Mouse (Mus musculus) ES-E14 (cell line): ENCODE measurements at regions not wholly inside any gene's neighbourhood (a gene's known extent, or its start where the extent isn't known, plus 50 kb on each side); places are given as distances from the start of the nearest gene placed in this dataset.
"Not testable (repeated sequence)": the region's sequence is repeated elsewhere in the genome, so short reads cannot be mapped to it uniquely, and the experiment has no call there.

Experiments used
- DNase-seq: peaks from one replicate; pipeline ENCODE4 v3.0.0-alpha.2; 2013; ENCODE audit warnings: low read depth, low spot score
- H3K27ac ChIP-seq: 2 replicates; pipeline ENCODE4 v1.5.1; 2012; ENCODE audit warnings: low read depth, mild to moderate bottlenecking, low read length, moderate library complexity, mixed read lengths; ENCODE audit not compliant: poor library complexity, insufficient read depth, severe bottlenecking
- H3K36me3 ChIP-seq: 2 replicates; pipeline ENCODE4 v1.6.1; 2012; ENCODE audit warnings: mild to moderate bottlenecking, low read length, moderate library complexity, mixed read lengths; ENCODE audit not compliant: control insufficient read depth, poor library complexity, insufficient read depth, severe bottlenecking
- H3K4me1 ChIP-seq, 2 experiments: fragments of 150-350 bp in 1 of 2; sonication (generic) in 1 of 2; 2 replicates each; pipeline ENCODE4 v1.6.1; 2012; ENCODE audit warnings: low read length in 2 of 2, mild to moderate bottlenecking in 1 of 2, mixed read lengths in 1 of 2; ENCODE audit not compliant: control insufficient read depth in 2 of 2, insufficient read depth in 2 of 2, poor library complexity in 1 of 2
- H3K4me3 ChIP-seq, 2 experiments: fragments of 150-350 bp in 1 of 2; sonication (generic) in 1 of 2; 2 replicates each; pipeline ENCODE4 v1.5.1; 2012; ENCODE audit warnings: low read length in 2 of 2, low read depth in 1 of 2, mild to moderate bottlenecking in 1 of 2, mixed read lengths in 1 of 2; ENCODE audit not compliant: insufficient read depth in 1 of 2, poor library complexity in 1 of 2, severe bottlenecking in 1 of 2
- H3K9ac ChIP-seq: 2 replicates; pipeline ENCODE4 v1.6.1; 2012; ENCODE audit warnings: low read depth, mild to moderate bottlenecking, low read length, mixed read lengths; ENCODE audit not compliant: poor library complexity, insufficient read depth, severe bottlenecking
- H3K9me3 ChIP-seq: fragments of 150-350 bp; sonication (generic); 2 replicates; pipeline ENCODE4 v1.6.1; 2012; ENCODE audit warnings: low read depth, mild to moderate bottlenecking, low read length; ENCODE audit not compliant: control insufficient read depth, insufficient read depth
- CHD2 ChIP-seq: IDR thresholded peaks from 2 replicates; pipeline ENCODE4 v1.6.1; 2014; ENCODE audit warnings: mild to moderate bottlenecking, low read depth, low read length, inconsistent platforms
- HCFC1 ChIP-seq: IDR thresholded peaks from 2 replicates; pipeline ENCODE4 v1.6.1; 2012; ENCODE audit warnings: low read length, inconsistent platforms, borderline replicate concordance; ENCODE audit not compliant: insufficient read depth
- MAFK ChIP-seq: IDR thresholded peaks from 2 replicates; pipeline ENCODE4 v1.6.1; 2014; ENCODE audit warnings: mild to moderate bottlenecking, low read depth, low read length, inconsistent platforms; ENCODE audit not compliant: insufficient read depth
- ZC3H11A ChIP-seq: IDR thresholded peaks from 2 replicates; pipeline ENCODE4 v1.6.1; 2012; ENCODE audit warnings: low read depth, mild to moderate bottlenecking, inconsistent platforms, low read length, borderline replicate concordance
- ZNF384 ChIP-seq: IDR thresholded peaks from 2 replicates; pipeline ENCODE4 v1.6.1; 2012; ENCODE audit warnings: low read depth, low read length, inconsistent platforms
- in situ Hi-C, 2 experiments: fragments of 600-800 bp; cut with MboI; formaldehyde crosslinking; loops; one replicate each; pipeline ENCODE4 v1.15.1; 2025; ENCODE audit warnings: low sequenced_read_pairs in 2 of 2, inconsistent platforms in 1 of 2; ENCODE audit not compliant: unreplicated experiment in 2 of 2

GRCm38 (mm10) chr8:96404549-96405145, 516.3 kb upstream of the Got2 start:
- in situ Hi-C loops: no loop called here
- Histone ChIP-seq H3K4me3 (no peak overlapping the region), H3K4me1 (no peaks in the 10 kb centered on the region), H3K9ac (no peak overlapping the region), H3K9me3 (no peaks in the 10 kb centered on the region), H3K36me3 (no peaks in the 10 kb centered on the region), H3K27ac (no peak overlapping the region)
- TF ChIP-seq CHD2: no peak
- no peak for TF ChIP-seq MAFK
- no peak for TF ChIP-seq ZC3H11A
- no peak for TF ChIP-seq ZNF384
- TF ChIP-seq HCFC1: no peak
- DNase-seq: no peak

- Histone ChIP-seq H3K9me3 (no peaks in the 10 kb centered on the region), H3K4me3 (no peak overlapping the region), H3K9ac (no peak overlapping the region), H3K27ac (no peak overlapping the region), H3K36me3 (no peaks in the 10 kb centered on the region), H3K4me1 (no peaks in the 10 kb centered on the region)
- in situ Hi-C loops: no loop called here
- no peak for TF ChIP-seq HCFC1
- TF ChIP-seq ZC3H11A: no peak
- no peak for TF ChIP-seq ZNF384
- no peak for TF ChIP-seq MAFK
- TF ChIP-seq CHD2: no peak
- no peak for DNase-seq
Observed at GRCm38 (mm10) chr8:96403669-96404068, 515.3 kb upstream of the Got2 start.

- H3K4me1 ChIP-seq, H3K9me3 ChIP-seq, H3K4me3 ChIP-seq, H3K36me3 ChIP-seq, H3K9ac ChIP-seq, H3K27ac ChIP-seq, in situ Hi-C loops, DNase-seq: not testable (repeated sequence)
- peak; percentile 74 for TF ChIP-seq ZNF384
Observed at GRCm38 (mm10) chr8:96399381-96399780, 511.0 kb upstream of the Got2 start.

GRCm38 (mm10) chr8:96393024-96393423, 504.7 kb upstream of the Got2 start:
- Histone ChIP-seq H3K4me3 (no peak overlapping the region), H3K27ac (no peak overlapping the region), H3K36me3 (no peaks in the 10 kb centered on the region), H3K9me3 (no peaks in the 10 kb centered on the region), H3K4me1 (no peaks in the 10 kb centered on the region), H3K9ac (no peak overlapping the region)
- in situ Hi-C loops: no loop called here
- DNase-seq: no peak
- TF ChIP-seq CHD2 (no peak), MAFK (no peak), ZC3H11A (no peak), HCFC1 (no peak), ZNF384 (no peak)

- TF ChIP-seq HCFC1 (no peak), CHD2 (no peak), ZC3H11A (no peak), MAFK (no peak), ZNF384 (no peak)
- no peaks in the 10 kb centered on the region for H3K9me3 ChIP-seq
- H3K36me3 ChIP-seq: no peaks in the 10 kb centered on the region
- H3K27ac ChIP-seq: no peak overlapping the region
- H3K4me3 ChIP-seq: no peak overlapping the region
- DNase-seq: no peak
- no peaks in the 10 kb centered on the region for H3K4me1 ChIP-seq
- no peak overlapping the region for H3K9ac ChIP-seq
- in situ Hi-C loops: no loop called here
Observed at GRCm38 (mm10) chr8:96389251-96389650, 500.9 kb upstream of the Got2 start.
